ENCODE assay signal across 11 mouse cellular contexts in genomic region chr2:92601246-92601645, GRCm38 (mm10). TPM values are rescaled to one million over a fixed set of nuclear protein-coding genes. Genes with fewer than 3 reads are reported as not detected.
DNase-seq lines count a peak whose midpoint lies in the region; ATAC-seq and TF ChIP-seq lines count a peak whose summit lies in the region.
"Had no signal": no experiment of that assay in that cellular context is flagged by ENCODE, and none has a peak within 500 bp of the region (broad histone marks: within the 10 kb centered on the region; RNA-seq: fewer than 3 reads in every experiment).

No protein-coding gene starts in this region.

- TF ChIP-seq POLR2A in cerebellum, adult 2 months (IDR thresholded peaks at IDR 0.05; ENCODE audit: borderline replicate concordance, insufficient read depth, low read length) = no peak

- whole genome bisulfite sequencing in midbrain, embryonic 12.5 days = 51% methylated on average over 4 of the region's 4 CpGs
- 81% methylated on average over 4 of the region's 4 CpGs for WGBS in cerebellum, adult 2 months

- H3K4me2 ChIP-seq in midbrain, embryonic 12.5 days (replicated peaks) = peak overlapping the region; percentile 96

- DNase-seq in gastrocnemius, adult 2 months = no peak
- DNase-seq in gastrocnemius, postnatal 36 days = no peak
- peak; percentile 32 to 41 for DNase-seq in right cerebral cortex, adult 2 months (ENCODE audit: low spot score in 2 of 2)
- DNase-seq in right cerebral cortex, postnatal 25 days = no peak
- DNase-seq in heart, postnatal 25 days (ENCODE audit: low spot score) = no peak
- no peak for DNase-seq in cerebellum, adult 9-11 months
- DNase-seq in cerebellum, adult 2 months = no peak
- DNase-seq: B cell, adult 2 months; heart, adult 2 months; lung, adult 18-20 months had no signal

- no peak overlapping the region for H3K9ac ChIP-seq in midbrain, embryonic 12.5 days (replicated peaks)

- peaks cover 51% of the 10 kb centered on the region for H3K4me1 ChIP-seq in midbrain, embryonic 12.5 days
- no peaks in the 10 kb centered on the region for H3K4me1 ChIP-seq in cerebellum, adult 2 months (ENCODE audit: control insufficient read depth, insufficient read depth, low read length)

- intact Hi-C loops in gastrocnemius, adult 2 months (cut with DNase I) = no loop called here
- intact Hi-C loops in gastrocnemius, postnatal 36 days (cut with DNase I) = no loop called here
- intact Hi-C loops in heart, postnatal 25 days (cut with DNase I) = loop anchor here (5.0 kb wide), 1 partner anchor 74 kb away; no protein-coding TSS in a partner anchor

- TF ChIP-seq CTCF in gastrocnemius, adult 2 months (IDR thresholded peaks at IDR 0.05) = no peak
- TF ChIP-seq CTCF in cerebellum, adult 2 months (IDR thresholded peaks at IDR 0.05; ENCODE audit: borderline replicate concordance, insufficient read depth, low read depth, low read length) = no peak

- no peaks in the 10 kb centered on the region for H3K36me3 ChIP-seq in midbrain, embryonic 12.5 days

- peaks cover 50% of the 10 kb centered on the region for H3K27me3 ChIP-seq in midbrain, embryonic 12.5 days
- no peaks in the 10 kb centered on the region; the same call in 1 of the 2 replicates for H3K27me3 ChIP-seq in cerebellum, adult 2 months (ENCODE audit: control insufficient read depth, insufficient read depth, low read length)

- no peak overlapping the region for H3K27ac ChIP-seq in gastrocnemius, adult 2 months
- H3K27ac ChIP-seq in midbrain, embryonic 12.5 days (replicated peaks) = no peak overlapping the region
- no peak overlapping the region for H3K27ac ChIP-seq in cerebellum, adult 2 months (ENCODE audit: insufficient read depth, low read length)
- H3K27ac ChIP-seq: heart, adult 2 months had no signal

- peak overlapping the region; percentile 78 for H3K4me3 ChIP-seq in gastrocnemius, adult 2 months
- peak overlapping the region; percentile 79 for H3K4me3 ChIP-seq in midbrain, embryonic 12.5 days
- H3K4me3 ChIP-seq in cerebellum, adult 2 months (replicated peaks; ENCODE audit: insufficient read depth, low read depth, low read length) = no peak overlapping the region

- no peak for ATAC-seq in midbrain, embryonic 12.5 days (ENCODE audit: low FRiP score, low read depth)

- no peaks in the 10 kb centered on the region for H3K9me3 ChIP-seq in midbrain, embryonic 12.5 days

RNA-seq across cellular contexts. Expression of gene Chst1, which starts 1.7 kb away (rescaled TPM):
- total RNA-seq in gastrocnemius, adult 2 months (2021) = 1 to 10 TPM in 1 of 2 experiments, under 1 TPM in 1; 0.71 to 1.8 TPM
- total RNA-seq in gastrocnemius, postnatal 36 days (2021) = 1 to 10 TPM; 1.2 to 1.4 TPM
- polyA plus RNA-seq in midbrain, embryonic 12.5 days (2016; fragmentation: Nextera tagmentation; extraction: Ambion mirVana) = 14.9 and 17.2 TPM in 2 replicates
- total RNA-seq in heart, postnatal 25 days (2021) = 1 to 10 TPM; 3.3 to 4.1 TPM
- polyA plus RNA-seq in cerebellum, adult 2 months (2012; rRNA removed) = 50.3 and 57.7 TPM in 2 replicates

Comparison
In these comparisons a context has a peak if more than half of its experiments do, and no peak if none do; other contexts are left out.
1. DNase-seq: peak in right cerebral cortex, adult 2 months (2 of 2); none in gastrocnemius, adult 2 months (single experiment), gastrocnemius, postnatal 36 days (0 of 2), right cerebral cortex, postnatal 25 days (single experiment), heart, postnatal 25 days (single experiment), cerebellum, adult 9-11 months (single experiment) and cerebellum, adult 2 months (0 of 2).